Mouse (Mus musculus): Measurements from ENCODE around the gene Tmem108.
A peak's percentile ranks its signal among the peaks of the same experiment; 100 is the strongest.

DNA sequence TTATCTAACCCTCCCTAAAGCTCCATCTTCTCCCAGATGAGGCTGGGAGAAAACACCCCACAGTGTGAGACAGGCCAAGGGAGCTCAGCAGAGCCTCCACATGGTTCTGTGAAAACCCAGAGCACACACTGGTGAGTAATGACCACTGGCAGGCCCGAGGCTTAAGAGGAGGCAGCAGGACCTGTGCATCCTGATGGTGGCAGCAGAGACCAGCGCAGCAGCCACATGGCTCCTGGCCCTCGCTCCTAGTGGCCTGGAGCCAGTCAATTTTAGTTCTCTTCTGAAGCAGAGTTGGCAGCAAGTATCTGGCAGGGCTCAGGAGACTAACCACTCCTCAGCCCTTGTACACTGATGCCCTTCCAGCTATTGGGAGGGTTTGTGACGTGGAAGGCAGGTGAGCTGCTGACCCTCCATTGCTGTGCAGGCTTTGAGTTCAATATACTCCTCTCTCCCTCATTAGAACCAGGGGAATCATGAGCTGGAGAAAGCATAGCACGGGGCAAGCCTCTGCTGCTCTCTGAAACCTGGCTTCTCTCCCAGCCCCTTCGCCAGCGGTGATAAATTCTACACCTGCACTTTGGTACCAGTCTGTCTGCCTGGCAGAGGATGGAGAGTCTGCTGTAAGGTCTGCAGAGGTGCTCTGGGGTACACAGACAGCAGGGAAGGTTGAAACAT lies 267.2 kb downstream of the Tmem108 start:
- TF ChIP-seq POLR2A (IDR thresholded peaks at IDR 0.05; ENCODE audit: insufficient read depth, low read depth, low read length): no peak
- peak; percentile 92 for TF ChIP-seq CTCF (IDR thresholded peaks at IDR 0.05)
- TF ChIP-seq EP300 (IDR thresholded peaks at IDR 0.05; ENCODE audit: insufficient read depth, low read depth, low read length): peak; percentile 89; the same call in 1 of the 2 replicates
